Mouse (Mus musculus): ENCODE results near the gene Corin.
A peak's percentile ranks its signal among the peaks of the same experiment; 100 is the strongest.

Corin gene

GRCm38 (mm10) chr5:72503531-72504523, at the start of gene Corin:
TSS of gene Corin (minus strand) at chr5:72504473.
- no peak for DNase-seq

DNA sequence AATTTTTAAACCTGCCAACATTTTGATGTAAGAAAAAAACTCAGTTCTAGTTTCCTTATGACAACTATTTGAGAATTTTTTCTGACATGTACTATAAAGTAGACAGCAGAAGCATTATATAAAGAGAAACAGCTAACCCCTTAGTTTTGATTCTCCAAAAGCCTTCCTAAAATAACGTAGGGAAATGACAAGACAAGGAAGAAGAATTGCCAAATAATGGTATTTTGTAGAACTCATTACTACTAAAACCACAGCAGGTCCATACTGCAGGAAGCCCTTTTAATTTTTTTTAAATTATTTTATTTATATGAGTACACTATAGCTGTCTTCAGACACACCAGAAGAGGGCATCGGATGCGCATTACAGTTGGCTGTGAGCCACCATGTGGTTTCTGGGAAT, 46.9 kb upstream of the Corin start:
- DNase-seq: no peak

GRCm38 (mm10) chr5:72528896-72529295, 24.6 kb upstream of the Corin start:
- no peak for DNase-seq

DNA sequence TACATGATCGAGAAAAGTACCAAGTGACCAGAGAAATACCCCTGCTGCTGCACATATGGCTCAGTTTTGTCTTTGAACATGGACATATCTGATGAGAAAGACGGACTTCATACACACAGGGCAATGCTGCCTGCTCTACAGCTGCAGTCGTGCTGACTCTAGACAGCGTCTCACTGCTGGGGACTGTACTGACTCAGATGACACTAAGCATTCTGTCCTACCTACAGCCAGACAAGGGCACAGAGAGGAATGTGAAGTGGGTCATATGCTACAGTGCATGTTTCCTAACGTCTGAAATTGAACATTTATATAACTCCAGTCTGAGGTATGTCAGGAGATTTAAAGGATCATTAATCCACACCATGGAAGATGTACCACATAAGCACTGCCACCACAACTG, 9.5 kb upstream of the Corin start:
- DNase-seq: no peak

GRCm38 (mm10) chr5:72505740-72506139, 1.5 kb upstream of the Corin start:
- no peak for DNase-seq

DNA sequence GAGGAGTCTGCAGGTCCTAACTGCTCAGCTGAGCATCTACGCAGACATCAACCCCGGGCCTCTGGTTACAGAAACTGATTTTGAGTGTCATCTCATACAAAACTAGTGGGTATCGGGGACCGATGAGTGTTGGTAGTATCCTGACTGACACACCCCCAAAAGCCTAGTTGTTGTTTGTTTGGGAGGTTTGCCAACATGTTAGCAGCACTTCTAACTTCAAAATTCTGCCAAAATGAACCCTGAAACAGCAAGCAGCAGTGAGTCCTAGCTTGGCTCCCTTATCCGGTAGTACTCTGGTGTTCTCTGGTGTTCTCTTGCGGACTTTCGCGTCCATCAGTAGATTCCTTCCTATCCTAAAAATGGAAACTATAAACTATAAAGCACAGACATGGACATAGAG, 1.5 kb downstream of the Corin start:
- DNase-seq: no peak

GRCm38 (mm10) chr5:72501763-72502162, 2.5 kb downstream of the Corin start:
- DNase-seq: no peak

- no peak for DNase-seq
Measured at GRCm38 (mm10) chr5:72498271-72498670, 6.0 kb downstream of the Corin start.

- no peak for DNase-seq
Measured at GRCm38 (mm10) chr5:72496756-72497155, 7.5 kb downstream of the Corin start.

- DNase-seq: no peak
Measured at GRCm38 (mm10) chr5:72493906-72494305, 10.4 kb downstream of the Corin start.

DNA sequence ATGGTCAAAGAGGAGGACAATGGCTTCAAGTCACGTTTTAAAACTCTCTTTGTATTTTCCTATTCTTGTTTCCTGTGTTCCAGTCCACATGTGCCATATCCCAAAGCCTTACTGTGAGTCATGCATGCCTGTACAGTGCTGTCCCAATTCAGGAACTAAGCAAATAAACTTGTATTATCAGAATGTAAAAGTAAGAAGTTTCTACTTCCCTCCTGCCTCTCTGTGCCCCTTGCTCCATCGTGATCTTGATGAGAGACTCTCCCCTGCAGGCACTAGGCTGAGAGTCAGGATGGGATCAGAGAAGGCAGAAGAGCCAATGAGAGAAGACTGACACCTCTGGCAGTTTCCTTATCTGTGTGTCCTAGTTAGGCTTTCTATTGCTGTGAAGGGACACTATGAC, 13.0 kb downstream of the Corin start:
- DNase-seq: no peak

DNA sequence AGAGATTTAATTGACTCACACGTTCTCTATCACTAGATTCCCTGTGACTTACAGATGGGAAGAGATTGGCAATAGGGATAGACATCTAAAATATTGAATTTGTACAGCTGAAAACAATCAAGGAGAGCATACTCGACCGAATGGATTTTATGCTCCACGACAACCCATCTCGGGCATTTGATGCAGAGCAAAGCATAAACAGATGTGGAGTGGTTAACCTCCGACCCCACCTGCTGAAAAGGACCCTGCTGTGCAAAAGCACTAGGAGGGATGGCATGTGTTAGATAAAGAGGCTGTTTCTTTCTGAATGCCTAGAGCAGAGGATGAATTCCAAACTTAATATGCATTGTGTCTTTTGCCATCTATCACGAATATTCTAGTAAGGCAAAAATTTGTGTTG, 23.8 kb downstream of the Corin start:
- no peak for DNase-seq

GRCm38 (mm10) chr5:72472317-72473009, 31.8 kb downstream of the Corin start:
- no peak for DNase-seq

GRCm38 (mm10) chr5:72471746-72472145, 32.5 kb downstream of the Corin start:
- DNase-seq: peak; percentile 37

DNA sequence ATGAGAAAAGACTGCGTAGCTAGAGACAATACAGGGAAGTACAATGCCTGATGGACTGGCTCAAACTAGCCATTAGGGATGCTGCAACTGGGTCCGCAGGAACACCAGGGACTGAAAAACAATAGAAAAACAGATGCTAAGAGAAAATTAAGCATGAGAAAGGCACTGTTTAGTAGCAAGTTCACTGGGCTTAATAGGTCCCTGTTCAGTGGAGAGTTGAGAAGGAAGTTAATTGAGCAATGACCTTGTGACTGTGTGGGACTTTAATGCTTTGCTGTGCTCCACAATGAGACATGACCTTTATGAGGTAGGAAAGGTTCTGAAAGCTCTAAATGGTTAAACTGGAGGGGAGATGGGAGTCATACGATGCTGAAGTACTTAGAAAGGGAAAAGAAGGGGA, 39.3 kb downstream of the Corin start:
- DNase-seq: no peak

DNA sequence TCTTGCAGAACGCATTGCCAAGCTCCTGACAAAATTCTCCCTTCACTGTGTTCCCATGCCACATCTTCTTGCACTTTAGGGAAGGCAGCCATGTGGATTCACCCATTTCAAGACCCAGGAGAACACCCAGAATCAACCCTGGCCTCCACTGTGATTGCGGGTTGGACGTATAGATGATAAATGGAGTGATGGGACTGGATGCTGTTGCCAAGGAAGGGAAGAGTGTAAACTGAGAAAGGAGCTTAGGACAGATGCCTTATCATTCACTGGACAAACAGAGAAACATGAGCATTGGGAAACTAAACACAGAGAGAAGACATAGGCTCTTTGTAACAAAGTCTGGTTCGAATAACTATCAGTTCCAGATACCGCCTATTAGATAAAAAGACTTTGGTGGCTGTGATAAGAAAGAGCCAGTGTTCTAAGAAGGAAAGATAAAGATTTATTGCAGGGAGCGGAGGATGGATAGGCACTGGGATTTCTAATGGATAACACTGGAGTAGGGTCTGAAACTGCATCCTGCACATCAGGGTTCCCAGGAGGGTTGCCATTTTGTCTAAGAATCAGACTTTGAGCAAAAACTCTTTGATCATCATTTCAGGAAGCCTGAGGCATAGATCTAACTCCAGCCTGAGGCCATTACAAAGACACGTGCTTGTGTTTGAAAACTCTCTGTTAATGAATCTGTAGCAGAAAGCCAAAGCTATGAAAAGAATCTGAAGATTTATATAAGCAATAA, 44.7 kb downstream of the Corin start:
- DNase-seq: no peak

- DNase-seq: no peak
Measured at GRCm38 (mm10) chr5:72453690-72454089, 50.6 kb downstream of the Corin start.

GRCm38 (mm10) chr5:72453176-72453575, 51.1 kb downstream of the Corin start:
- no peak for DNase-seq

GRCm38 (mm10) chr5:72452750-72453149, 51.5 kb downstream of the Corin start:
- no peak for DNase-seq

- no peak for DNase-seq
Measured at GRCm38 (mm10) chr5:72448846-72449245, 55.4 kb downstream of the Corin start.

DNA sequence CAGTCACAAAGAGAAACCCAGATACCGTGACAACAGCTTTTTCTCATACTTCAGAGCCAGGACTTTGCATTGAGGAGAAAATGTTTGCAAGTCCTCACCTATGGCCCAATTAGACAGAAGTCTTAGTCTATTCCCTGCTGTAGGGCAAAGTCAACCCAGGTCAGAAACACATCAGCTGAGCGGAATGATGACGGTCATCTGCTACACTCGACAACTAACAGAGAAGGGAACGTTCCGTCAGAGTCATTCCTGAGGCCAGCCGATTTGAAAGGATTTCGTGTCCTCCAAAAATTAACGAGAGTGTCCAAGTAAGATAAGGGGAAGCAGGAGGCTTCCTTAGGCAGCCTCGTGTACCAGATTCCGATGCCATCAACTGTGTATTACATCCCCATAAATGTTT, 58.2 kb downstream of the Corin start:
- no peak for DNase-seq

DNA sequence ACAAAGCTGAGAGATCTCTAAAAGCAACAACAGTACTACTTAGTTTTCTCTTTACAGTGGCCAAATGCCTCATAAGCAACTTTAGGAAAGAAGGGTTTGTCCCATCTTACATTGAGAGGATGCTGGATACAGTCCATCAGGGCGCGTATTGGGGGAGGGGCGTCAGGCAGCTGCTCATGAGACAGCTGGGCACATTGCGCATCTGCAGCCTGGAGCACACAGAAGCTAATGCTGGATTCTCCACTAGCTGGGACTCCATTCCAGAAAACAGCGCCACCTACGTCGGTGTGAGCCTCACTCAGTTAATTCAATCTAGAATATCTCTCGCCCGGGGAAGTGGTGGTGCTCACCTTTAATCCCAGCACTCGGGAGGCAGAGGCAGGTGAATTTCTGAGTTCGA, 60.3 kb downstream of the Corin start:
- peak; percentile 9 for DNase-seq

GRCm38 (mm10) chr5:72443007-72443406, 61.3 kb downstream of the Corin start:
- no peak for DNase-seq

All from right cerebral cortex, postnatal 14 days (tissue).